Mouse (Mus musculus): ENCODE data around the gene Clrn3.
"Not testable (repeated sequence)": the region's sequence is repeated elsewhere in the genome, so short reads cannot be mapped to it uniquely, and the experiment has no call there.

The Clrn3 gene

DNA sequence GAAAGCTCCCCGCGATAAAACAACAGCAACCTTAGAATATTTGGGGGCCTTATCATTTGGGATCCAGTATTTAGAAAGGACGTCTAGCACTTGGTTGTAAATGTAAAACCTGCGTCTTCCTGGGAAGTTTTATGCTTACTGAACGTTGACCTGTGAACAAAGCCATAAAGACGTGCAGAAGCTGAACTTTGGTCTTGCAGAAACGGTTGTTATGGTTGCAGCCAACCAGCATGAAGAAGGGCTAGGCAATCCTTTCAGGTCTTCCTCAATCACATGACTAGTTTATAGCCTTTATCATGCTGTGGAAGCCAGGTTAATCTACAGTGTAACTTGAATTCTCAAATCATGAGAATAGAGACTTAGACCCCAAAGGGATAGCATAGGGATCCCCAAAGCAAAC is at the start of gene Clrn3:
Gene Clrn3, minus strand, starts transcription at position 140 of the 400 bp plus-strand sequence.
- DNase-seq (ENCODE audit: low read depth, low spot score), result no peak

DNA sequence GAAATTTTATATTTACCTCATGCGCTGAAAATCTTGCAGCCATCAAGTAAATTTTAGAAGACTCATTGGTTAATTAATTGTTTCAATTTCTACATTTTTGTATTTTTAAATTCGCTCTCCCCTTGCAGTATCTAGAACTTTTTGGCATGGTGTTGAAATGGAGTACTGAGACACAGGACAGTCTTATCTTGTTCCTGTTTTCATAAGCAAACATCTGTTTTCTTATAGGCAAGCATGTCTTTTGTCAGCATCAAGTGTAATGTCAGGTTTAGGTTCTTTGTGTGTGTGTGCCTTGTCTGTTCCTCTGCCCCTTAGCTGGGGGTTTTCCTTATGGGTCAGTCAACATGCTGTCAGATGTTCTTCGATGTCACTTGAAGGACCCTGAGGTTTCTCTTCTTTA is 47.9 kb upstream of the Clrn3 start:
- no peak for DNase-seq (ENCODE audit: low read depth, low spot score)

DNA sequence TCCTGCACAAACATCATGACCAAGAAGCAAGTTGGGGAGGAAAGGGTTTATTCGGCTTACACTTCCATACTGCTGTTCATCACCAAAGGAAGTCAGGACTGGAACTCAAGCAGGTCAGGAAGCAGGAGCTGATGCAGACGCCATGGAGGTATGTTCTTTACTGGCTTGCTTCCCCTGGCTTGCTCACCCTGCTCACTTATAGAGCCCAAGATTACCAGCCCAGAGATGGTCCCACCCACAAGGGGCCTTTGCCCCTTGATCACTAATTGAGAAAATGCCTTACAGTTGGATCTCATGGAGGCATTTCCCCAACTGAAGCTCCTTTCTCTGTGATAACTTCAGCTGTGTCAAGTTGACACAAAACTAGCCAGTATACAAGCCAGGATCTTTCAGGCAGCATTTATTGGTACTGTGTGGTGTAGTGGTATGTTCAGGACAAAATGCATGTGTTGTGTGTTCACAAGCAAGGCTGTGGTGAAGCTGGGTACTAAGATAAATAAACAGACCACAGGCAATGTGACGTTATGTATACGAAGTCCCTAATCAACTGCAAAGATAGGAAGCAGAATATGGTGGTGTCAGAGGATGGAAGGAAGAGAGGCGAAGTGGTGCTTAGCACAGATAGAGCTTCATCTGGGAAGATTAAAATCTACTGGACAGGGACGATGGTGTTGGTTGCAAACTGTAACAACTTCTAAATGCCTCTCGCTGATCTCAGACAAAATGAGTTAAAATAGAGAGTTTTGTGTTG is 47.0 kb upstream of the Clrn3 start:
- DNase-seq (ENCODE audit: low read depth, low spot score), result not testable (repeated sequence)

DNA sequence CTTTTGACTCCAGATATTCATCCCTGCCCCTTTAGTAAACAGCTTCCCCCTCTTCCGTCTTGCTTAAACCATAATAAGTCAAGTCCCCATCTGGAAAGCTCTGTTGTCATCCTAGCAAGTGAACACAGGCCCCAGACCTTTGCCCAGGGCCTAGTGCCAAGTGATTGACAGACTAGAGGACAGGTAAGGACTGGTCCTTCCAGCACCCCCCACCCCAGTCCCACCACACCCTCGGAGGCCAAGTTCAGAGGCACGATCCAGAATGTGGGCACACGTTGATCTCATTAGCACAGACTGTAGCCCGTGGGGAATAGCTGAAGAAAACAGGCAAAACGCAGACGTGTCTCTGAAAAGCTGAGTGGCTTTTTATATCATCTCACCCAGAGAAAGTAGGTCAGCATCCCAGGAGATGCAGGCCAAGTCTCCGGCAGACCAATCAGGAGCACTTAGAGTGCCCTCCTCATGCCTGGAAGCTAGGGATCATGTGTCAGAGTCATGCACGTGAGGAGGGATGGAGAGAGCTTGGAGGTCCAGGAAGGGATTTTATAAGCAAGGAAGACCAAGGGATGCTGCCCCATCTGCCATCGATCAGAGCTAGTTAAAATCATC is 43.6 kb upstream of the Clrn3 start:
- no peak for DNase-seq (ENCODE audit: low read depth, low spot score)

DNA sequence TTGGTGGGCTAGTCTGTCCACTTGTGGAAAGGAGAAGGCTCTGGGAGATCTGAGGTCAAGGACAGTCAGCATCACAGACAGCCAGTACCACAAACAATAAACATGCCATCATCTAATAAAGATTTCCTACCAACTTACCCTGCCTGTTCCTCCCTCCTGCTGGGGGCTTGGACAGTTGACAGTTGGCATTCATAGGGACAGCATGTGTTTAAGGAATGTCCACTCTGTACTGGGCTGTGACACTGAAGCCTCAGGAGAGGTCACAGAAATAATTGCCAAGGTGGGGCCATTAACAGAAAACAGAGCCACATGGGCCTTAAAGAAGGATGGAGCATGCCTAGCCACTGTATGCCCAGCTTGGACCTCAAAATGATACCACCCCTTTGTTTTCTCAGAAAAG is 42.9 kb upstream of the Clrn3 start:
- DNase-seq (ENCODE audit: low read depth, low spot score), result no peak

DNA sequence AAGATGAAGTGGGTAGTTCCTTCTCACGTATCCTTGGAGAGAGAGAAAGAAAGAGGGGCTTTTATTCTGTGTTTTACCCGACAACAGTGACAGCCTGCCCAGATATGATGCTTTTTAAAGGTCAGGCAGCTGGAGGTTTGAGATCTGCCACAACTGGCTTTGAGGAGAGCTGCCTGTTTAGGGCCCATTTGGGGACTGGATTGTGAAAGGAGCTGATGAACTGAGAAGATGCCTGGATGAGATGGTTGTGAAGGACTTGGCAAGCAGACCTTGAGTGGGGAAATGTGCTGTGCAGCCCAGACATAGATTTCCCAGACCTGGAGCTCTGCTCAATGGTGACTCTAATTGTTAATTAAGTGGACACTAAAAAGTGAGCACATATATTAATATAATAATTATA is 40.1 kb upstream of the Clrn3 start:
- DNase-seq (ENCODE audit: low read depth, low spot score), result no peak

DNA sequence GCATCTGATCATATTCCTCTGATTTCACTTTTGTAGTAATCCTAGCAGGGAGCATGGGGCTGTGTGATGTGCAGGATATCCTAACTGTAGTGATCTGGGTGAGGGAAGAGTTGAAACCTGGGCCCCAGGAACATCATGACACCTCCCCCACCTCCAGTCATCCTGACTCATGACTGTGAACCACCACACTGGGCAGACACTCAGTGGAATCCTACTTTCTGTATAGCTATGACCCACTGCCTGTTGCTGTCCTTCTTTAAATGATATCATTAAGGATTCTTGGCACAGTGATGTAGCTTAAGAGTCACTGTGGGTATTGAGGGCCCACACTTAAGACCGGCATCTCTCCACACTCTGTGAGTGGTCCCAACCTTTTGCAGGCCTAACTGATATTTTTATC is 39.1 kb upstream of the Clrn3 start:
- no peak for DNase-seq (ENCODE audit: low read depth, low spot score)

DNA sequence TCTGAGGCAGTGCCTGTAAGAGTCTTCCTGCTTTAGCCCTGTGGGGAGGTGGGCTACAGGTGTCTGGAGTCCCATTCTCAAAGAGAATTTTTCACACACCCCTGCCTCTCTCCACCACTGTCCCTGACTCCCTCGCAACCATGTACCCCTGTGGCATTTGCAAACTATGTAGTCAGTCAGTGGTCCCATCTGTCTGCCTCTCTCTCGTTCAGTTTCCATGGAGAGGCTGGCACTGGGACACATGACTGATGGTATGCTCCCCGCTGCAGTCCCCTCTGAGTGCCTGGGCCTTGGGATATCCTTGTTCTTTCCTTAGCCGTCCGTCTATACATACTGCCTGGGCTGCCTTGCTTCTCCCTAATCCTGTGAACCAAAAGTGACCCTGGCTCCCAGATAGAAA is 37.6 kb upstream of the Clrn3 start:
- no peak for DNase-seq (ENCODE audit: low read depth, low spot score)

DNA sequence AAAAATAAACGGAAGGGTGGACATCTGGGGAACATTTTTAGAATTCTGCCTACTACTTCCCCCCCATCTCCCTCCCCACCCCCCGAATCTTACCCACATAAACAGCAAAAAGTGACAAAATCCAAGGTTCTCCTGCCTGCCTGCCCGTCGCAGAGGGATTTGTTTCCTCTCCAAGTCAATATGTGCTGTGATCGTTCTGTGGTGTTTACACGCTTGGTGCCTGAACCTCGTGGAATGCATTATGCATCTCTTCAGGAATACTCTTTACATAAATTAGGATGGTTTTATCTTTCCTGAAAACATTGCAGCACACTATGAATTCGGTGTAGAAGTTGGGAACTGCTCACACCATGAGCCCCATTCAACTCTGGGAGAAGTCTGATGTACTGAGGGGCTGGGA is 35.6 kb upstream of the Clrn3 start:
- no peak for DNase-seq (ENCODE audit: low read depth, low spot score)

DNA sequence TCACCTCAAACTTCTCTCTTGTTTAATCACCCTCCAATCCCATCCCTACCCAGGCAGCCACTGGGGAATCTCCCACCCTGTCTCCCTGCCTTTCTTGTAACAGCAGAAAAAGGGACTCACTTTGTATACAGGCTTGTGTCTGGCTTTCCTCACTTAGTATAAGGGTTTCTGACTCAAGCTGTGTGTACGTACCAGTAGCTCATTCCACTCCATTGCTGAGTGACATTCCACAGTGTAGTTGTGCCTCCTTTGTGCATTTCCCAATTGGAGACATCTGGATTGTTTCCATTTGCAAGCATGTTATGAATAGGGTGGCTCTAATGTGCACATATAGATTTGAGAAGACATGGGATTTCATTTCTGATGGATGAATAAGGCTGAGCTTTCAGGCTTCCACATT is 31.8 kb upstream of the Clrn3 start:
- DNase-seq (ENCODE audit: low read depth, low spot score), result no peak

DNA sequence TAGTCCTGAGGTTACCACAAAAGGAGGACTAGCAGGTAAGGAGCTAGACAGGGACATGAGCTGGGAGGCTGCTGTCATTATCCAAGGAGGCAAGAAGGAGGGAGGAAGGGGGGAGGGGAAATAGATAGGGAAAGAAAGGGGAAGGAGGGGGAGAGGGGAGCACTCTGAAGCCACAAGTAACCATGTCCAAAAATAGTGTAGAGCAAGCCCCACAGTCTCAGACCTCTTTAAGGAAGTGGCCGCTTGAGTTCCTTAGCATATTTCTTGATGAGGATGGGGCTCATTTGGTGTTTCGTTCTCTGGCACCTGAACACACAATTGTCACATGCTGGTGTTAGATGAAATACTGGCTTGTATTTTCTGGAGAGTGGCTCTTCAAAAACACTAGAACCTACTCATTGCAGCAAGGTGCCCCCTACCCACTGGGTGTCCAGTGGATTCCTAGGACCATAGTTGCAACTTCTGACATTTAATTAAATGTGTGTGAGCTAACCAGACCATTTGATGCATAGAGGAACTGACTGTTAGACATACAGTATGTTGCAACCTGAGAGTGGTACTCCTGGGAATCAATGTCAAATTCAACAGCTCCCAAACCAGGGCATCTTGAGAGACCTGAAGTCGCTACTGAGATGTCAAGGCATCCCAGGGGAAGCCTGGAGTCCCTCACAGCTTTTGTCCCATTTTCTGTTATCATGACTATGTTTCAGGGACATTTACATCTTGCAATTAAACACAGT is 28.4 kb upstream of the Clrn3 start:
- no peak for DNase-seq (ENCODE audit: low read depth, low spot score)

DNA sequence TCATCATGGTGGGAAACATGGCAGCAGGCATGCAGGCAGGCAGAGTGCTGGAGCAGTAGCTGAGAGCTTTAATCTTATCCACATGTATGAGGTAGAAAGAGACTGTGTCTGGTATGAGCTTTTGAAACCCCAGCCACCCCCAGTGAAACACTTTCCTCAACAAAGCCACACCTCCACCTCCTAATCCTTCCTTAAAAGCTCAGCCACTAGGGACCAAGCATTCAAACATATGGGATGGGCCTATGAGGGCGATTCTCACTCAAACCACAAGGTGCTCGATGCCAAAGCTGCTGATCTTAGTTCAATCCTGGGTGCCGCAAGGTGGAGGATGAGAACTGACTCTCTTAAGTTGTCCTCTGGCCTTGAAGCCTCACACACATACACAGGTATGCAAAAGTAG is 25.1 kb upstream of the Clrn3 start:
- no peak for DNase-seq (ENCODE audit: low read depth, low spot score)

DNA sequence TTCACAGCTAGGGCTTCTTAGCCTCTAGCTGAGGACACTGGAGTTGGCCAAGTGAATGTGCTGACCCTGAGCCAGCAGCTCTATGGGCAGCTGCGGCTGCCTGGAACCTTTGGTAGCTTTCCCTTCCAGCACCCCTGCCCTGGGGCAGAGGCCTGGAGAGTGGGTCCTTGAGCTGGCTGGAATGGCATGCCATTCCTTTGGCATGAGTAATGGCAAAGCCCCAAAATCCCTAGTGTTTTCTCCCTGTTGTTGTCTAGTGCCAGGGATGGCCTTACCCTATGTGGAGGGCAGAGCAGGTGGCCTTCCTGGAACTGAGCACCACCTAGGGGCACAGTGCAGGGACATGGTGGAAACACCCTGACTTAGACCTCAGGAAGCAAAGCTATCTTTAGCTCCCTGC is 23.1 kb upstream of the Clrn3 start:
- DNase-seq (ENCODE audit: low read depth, low spot score), result no peak

DNA sequence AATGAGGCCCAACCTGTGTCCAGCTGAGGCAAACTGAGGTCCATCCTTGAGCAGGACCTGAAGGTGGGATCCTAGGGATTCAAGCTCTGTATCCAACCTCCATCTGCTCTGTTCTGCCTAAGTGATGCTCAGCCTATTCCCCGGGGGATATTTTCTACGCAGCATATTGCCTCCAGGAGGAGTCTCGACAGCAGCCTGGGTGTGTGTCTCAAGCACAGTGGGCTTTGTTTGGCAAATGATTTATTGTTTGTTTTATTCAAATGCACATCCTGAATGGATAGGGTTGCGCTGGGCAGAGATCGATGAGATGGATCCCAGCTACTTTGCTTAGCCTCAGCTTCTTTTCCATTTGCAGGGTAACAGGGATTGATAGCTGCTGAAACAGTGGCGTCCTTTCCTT is 20.0 kb upstream of the Clrn3 start:
- DNase-seq (ENCODE audit: low read depth, low spot score), result no peak

DNA sequence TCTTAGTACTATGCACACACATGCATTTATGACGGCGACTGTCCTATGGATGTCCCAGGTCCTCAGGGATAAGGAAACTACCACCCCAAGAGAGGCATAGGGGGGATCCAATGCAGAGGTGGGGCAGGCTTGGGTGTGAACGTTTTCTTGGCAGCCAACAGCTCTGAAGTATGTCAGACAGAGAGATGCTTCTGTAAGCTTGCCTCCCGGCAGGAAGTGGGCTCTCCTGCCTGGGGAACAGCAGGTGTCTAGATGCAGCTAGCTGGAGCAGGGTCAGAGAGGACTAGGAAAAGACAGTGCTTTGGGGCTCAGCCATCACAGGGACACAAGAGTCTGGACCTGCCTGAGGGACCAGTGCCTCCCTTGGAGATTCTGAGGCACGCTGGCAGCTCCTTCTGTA is 18.1 kb upstream of the Clrn3 start:
- DNase-seq (ENCODE audit: low read depth, low spot score), result no peak

DNA sequence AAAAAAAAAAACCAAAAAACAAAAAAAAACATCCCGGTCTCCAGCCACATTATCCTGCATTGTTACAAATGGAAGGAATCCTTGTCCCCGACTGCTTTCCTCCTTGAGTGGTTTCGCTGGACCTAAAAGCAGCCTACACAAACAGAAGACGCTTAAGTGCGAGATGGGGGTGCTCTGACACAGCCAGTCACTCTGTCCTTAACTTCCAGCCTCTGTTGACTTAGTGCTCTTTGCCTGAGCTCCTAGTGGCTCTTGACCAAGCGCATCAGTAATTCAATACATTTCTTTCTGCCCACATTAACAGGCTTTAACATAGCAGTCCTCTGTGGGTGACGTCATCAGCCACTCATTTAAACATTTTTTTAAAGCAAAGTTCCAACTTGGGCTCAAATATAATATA is 17.5 kb upstream of the Clrn3 start:
- no peak for DNase-seq (ENCODE audit: low read depth, low spot score)

DNA sequence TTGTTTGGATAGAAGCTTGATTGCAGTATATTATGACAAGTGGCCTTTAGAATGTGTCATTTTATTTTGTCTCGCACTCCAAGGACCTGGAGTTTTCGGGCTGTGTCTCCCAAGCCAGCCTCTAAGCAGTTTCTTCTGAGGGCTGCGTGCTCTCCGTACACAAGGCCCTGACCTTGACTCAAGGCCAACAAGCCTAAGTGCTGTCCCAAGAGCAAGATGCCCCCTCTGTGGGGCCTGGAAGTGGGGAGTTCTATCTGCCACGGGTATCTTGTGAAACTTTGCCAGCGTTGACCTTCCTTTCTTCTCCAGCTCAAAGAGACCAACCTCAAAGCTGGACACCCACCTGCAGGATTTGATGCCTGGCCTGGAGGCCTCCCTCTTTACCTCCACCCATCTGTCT is 15.9 kb upstream of the Clrn3 start:
- no peak for DNase-seq (ENCODE audit: low read depth, low spot score)

DNA sequence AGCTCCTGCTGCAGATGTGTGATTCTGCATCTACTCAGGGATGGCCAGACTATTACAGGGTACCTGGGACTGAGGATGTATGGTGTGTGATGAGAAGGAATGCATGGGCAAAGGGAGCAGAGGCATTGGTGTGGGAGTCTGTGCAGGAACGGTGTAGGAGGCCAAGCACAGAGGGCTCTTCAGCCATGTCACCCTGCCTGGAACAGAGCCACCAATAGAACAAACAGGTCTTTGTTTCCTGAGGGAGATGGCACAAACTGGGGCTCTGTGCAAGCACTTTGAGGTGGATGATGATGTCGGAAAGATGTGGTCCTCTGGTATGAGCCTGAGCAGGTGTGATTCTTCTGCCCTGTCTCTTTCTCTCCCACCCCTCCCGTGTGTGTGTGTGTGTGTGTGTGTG is 14.6 kb upstream of the Clrn3 start:
- no peak for DNase-seq (ENCODE audit: low read depth, low spot score)

DNA sequence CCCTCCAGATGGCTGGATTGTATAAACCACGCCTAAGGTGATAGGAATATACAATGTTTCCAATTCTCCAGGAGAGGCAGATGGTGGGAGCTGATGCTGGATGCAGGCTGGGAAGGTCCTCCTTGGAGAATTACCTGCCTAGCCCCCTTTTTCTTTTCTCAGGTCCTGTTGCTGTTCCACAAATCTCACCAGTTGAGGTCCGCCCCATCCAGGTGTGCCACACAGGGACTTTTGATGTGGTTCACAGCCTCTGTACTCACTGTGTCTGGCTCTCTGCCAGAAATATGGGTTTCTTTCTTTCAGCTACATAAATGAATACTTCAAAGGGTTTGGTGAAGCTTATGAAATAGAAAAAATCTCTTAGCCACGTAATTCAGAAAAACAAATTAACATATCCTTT is 13.8 kb upstream of the Clrn3 start:
- no peak for DNase-seq (ENCODE audit: low read depth, low spot score)

DNA sequence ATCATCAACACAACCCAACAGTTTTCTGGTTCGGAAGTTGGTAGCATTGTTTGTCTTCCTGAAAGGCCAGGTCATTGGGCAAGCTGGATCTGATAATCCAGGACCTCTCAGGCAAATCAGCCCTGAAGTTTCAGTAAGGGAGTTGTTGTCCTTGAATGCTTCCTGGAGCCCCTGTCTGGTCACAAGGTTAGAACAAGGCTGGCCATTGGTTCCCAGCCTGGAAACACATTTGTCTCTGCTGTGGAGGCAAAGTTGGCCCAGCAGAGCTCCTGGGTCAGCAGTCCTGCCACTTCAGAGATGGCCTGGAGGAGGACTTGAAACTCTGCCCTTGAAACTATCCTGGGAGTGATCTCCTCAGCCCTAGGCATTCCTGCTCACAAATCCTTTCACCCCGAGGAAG is 11.0 kb upstream of the Clrn3 start:
- DNase-seq (ENCODE audit: low read depth, low spot score), result no peak

DNA sequence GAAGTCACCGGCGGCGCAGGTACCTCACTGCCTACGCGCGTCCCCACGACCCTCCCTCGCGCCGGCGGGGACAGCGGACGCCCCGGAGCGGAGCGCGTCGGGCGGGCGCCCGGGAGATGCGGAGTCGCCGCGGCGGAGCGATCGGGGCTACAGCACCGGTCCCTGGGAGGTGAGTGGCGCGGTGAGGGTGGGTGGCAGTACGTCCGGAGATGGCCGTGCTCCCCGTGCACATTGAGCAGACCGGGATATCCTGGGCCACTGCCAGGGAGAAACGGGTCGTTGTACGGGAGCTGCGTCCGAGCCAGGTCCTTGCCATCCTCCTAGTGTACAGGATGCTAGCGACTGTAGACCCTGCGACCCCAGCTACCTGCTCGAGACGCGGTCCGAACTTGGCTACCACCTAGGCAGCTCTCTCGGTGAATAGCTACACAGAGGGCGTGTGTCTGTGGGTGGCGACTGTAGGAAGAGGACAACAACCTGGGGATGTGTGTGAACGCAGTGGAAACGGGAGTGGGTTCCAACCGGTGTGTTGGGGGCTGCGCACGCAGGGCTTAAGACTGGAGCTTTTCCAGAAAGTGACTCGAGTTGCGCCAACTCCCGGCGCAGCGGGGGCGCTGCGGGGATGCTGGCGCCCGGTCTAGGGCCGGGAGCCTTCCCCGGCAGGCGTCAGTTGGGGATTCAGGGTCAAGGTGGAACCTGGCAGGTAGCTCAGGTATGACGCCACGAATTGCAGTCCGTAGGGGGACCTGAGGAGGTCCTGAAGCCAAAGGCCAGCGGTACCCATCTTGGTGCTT is 9.7 kb upstream of the Clrn3 start:
- peak; percentile 46 for DNase-seq (ENCODE audit: low read depth, low spot score)

DNA sequence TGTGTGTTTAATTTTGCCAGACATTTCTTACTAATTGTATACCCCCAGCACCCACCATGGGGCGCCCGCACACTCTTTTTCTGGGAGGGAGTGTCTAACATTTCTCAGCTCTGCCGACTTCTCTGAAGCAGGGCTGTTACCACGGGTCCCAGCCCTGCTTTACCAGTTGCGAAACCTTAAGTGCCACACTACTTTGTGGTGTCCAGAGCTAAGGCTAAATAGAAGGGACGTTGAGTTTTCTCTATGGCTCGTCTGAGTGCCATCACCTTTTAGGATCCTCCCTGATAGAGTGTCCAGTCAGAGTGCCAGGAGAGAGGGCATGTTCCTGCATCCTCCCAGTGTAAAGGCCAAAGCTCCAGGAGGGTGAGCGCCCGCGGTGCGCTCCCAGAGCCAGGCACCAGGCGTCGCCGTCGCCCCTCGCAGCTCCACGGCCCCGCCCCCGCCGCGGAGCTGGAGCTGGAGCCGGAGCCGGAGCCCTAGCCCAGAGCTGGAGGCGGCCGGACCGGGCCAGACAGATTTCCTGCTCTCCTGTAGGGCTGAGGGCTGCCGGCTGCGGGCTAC is 9.0 kb upstream of the Clrn3 start, which contains the start of gene Ptpre:
Gene Ptpre, plus strand, starts transcription at position 141 of the 561 bp plus-strand sequence.
- peak; percentile 94 for DNase-seq (ENCODE audit: low read depth, low spot score)
